Mouse (Mus musculus): Measurements from ENCODE around the gene Gkn1. TPM values are rescaled to one million over a fixed set of nuclear protein-coding genes. Genes with fewer than 3 reads are reported as not detected.

Gene Gkn1
- polyA plus RNA-seq (2012; ENCODE audit: low replicate concordance) = not detected in 2 replicates

DNA sequence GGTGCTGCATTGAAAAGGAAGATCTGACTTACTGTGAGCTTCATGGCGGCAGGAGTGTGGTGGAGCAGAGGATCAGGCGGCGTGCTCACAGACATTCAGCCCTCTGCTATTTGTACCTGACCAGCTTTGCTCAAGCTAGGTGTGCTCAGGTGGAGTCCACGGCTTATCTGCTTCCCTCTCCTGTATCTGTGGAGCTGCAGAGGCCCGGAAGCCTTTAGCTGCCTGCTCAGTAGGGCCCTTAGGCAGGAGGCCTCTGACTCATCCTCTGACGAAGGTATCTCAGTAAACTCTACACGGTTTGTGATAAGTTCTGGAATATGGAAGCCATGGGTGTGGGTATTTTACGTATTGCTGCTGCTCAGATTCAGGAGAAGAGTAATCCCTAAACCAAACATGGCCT lies at the start of gene Gkn1:
Gene Gkn1 (minus strand): TSS at position 114 of the 400 bp plus-strand sequence.

DNA sequence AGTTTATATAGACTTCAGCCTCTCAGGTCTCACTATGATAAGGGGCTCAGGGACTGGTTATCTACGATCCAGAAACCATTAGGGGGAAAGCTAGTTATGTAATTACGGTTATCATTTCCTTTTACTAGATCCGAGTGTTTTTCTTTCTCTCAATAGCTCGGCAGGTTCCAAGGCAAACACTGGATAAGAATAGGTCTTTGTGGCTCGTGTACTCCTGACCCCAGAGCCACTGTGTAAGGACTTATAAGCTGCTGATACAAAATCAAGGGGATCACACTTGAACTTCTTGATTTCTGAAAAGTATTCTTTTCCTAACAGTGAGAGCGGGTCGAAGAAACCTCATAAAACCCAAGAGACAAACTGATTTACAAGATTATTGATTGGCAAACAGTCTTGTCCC lies 38.1 kb upstream of the Gkn1 start, which contains the start of gene Gkn3:
Gene Gkn3 (minus strand): TSS at position 59 of the 400 bp plus-strand sequence.

DNA sequence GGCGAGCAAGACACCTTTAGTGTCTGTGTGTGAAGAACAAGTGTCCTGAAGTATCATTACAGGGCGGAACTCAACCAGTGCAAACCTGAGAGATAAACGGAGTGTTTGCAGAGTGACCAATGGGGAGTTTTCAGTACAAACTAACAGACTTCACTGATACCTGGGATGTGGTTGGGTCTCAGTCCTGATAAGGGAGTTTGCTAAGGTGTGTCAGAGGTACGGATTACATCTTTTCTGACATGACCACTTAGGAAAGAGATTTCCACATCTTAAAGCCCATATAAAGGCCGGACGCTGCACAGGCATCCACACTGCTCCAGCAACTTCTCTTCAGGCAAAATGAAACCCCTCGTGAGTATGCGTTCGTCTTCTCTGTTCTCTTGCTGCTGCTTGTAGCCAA lies 22.3 kb upstream of the Gkn1 start, which contains the start of gene Gkn2:
Gene Gkn2 (plus strand): TSS at position 301 of the 400 bp plus-strand sequence.

DNA sequence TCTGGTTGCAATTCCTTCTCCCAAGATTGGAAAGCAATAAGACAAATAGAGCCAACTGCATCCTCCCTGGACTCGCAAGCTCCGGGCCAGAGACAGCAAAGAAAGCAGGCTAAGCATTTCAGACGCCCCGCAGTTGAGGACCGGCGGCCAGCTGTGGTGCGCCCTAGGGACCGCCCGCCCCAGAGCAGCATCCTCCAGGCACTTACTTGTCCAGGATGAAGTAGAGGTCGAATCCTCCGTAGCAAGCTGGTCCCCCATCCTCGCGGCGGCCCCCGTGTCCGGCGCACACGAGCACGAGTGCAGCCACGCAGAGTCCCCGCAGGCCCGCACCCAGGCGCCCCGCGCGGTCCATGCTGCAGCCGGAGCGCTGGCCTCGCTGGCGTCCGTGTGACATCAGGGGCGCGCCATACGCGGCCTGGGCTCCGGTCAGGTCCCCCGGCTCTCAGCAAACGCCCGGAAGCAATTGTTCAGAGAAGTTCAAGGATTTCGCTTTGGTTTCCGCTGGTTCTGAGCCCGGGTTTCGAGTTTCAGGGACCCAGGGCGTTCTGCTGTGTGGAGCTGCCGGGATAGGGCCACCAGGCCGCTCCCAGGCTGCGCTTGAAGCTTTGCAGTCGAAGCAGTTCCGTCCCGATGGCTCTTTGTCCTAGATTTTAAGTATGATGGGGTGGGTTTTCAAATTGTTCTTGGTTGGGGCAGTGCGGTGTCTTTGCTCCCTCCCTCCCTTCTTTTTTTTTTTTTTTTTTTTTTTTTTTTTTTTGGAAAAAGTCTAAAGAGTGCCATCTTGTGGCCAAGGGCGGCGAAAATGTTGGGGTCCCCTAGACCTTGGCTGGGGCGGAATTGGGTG lies 15.4 kb downstream of the Gkn1 start, which contains the start of gene Antxr1:
Gene Antxr1 (minus strand): TSS at position 731 of the 844 bp plus-strand sequence.

Other genes with a start within 250 kb of the Gkn1 start
- 0.10 TPM in 1 of 2 replicates, not detected in the other for gene D6Ertd527e, start 246.2 kb downstream of the Gkn1 start, polyA plus RNA-seq (2012; ENCODE audit: low replicate concordance)
- 0.07 and 0.28 TPM in 2 replicates for gene Antxr1, start 15.1 kb downstream of the Gkn1 start, polyA plus RNA-seq (2012; ENCODE audit: low replicate concordance)
- not detected in 2 replicates for gene Gkn2, start 22.4 kb upstream of the Gkn1 start, polyA plus RNA-seq (2012; ENCODE audit: low replicate concordance)
- gene Gkn3, start 38.0 kb upstream of the Gkn1 start, polyA plus RNA-seq (2012; ENCODE audit: low replicate concordance) = not detected in 2 replicates
- not detected in 2 replicates for gene Bmp10, start 78.1 kb upstream of the Gkn1 start, polyA plus RNA-seq (2012; ENCODE audit: low replicate concordance)
- 2.2 and 3.6 TPM in 2 replicates for gene Arhgap25, start 182.3 kb upstream of the Gkn1 start, polyA plus RNA-seq (2012; ENCODE audit: low replicate concordance)
- gene Prokr1, start 239.8 kb upstream of the Gkn1 start, polyA plus RNA-seq (2012; ENCODE audit: low replicate concordance) = 0.57 and 0.87 TPM in 2 replicates